10 mouse cellular contexts compared by ENCODE assay signal in the genomic region with DNA sequence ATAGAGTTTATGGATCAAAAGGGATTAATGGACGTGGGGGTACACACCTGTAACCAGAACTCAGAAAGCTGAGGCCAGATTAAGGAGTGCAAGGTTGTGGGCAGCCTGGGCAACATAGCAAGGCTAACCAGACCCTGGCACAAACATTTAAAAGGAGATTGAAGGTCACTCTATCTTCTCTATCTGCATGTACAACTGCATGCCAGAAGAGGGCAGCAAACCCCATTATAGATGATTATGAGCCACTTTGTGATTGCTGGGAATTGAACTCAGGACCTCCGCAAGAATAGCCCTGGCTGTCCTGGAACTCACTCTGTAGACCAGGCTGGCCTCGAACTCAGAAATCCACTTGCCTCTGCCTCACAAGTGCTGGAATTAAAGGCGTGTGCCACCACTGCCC. TPM values are rescaled to one million over a fixed set of nuclear protein-coding genes. Genes with fewer than 3 reads are reported as not detected.
DNase-seq lines count a peak whose midpoint lies in the region; ATAC-seq lines count a peak whose summit lies in the region.
"Had no signal": no experiment of that assay in that cellular context is flagged by ENCODE, and none has a peak within 500 bp of the region (broad histone marks: within the 10 kb centered on the region; RNA-seq: fewer than 3 reads in every experiment).

No protein-coding gene starts in this region.

- DNase-seq in cerebellum, postnatal 10 days: peak; percentile 23 to 25
- DNase-seq in liver, embryonic 13.5 days: peak; percentile 15
- peak; percentile 30 for DNase-seq in T-cell, adult 2 months (ENCODE audit: low spot score)
- peak; percentile 13 to 41 for DNase-seq in natural killer cell, adult 2 months (ENCODE audit: low spot score in 2 of 2)
- no peak for DNase-seq in left cerebral cortex, postnatal 25 days (ENCODE audit: low spot score in 2 of 2)
- DNase-seq in adrenal gland, adult 8-10 months: no peak

- no peak overlapping the region for H3K9ac ChIP-seq in liver, embryonic 13.5 days
- H3K9ac ChIP-seq in liver, embryonic 12.5 days: no peak overlapping the region
- H3K9ac ChIP-seq: embryonic facial prominence, embryonic 12.5 days; heart, embryonic 13.5 days had no signal

- WGBS in liver, embryonic 13.5 days (ENCODE audit: insufficient replicate concordance): 48% methylated on average over 4 of the region's 4 CpGs
- WGBS in liver, embryonic 12.5 days (ENCODE audit: insufficient replicate concordance): 51% methylated on average over 4 of the region's 4 CpGs

- no peak for ATAC-seq in cerebellum, adult (ENCODE audit: insufficient number of reproducible peaks, low FRiP score, low TSS enrichment)
- ATAC-seq in liver, embryonic 13.5 days (ENCODE audit: low read depth): no peak
- no peak for ATAC-seq in liver, embryonic 12.5 days

- H3K4me1 ChIP-seq in liver, embryonic 13.5 days (replicated peaks): no peaks in the 10 kb centered on the region
- H3K4me1 ChIP-seq in liver, embryonic 12.5 days: no peaks in the 10 kb centered on the region
- H3K4me1 ChIP-seq: embryonic facial prominence, embryonic 12.5 days; heart, embryonic 13.5 days had no signal

- no peak overlapping the region for H3K27ac ChIP-seq in liver, embryonic 13.5 days
- no peak overlapping the region for H3K27ac ChIP-seq in liver, embryonic 12.5 days
- H3K27ac ChIP-seq: embryonic facial prominence, embryonic 12.5 days; heart, embryonic 13.5 days had no signal

- H3K4me3 ChIP-seq in liver, embryonic 13.5 days (replicated peaks): no peak overlapping the region
- no peak overlapping the region for H3K4me3 ChIP-seq in liver, embryonic 12.5 days
- H3K4me3 ChIP-seq: embryonic facial prominence, embryonic 12.5 days; heart, embryonic 13.5 days had no signal

- H3K27me3 ChIP-seq in liver, embryonic 13.5 days: no peaks in the 10 kb centered on the region
- no peaks in the 10 kb centered on the region for H3K27me3 ChIP-seq in liver, embryonic 12.5 days (replicated peaks)
- H3K27me3 ChIP-seq: embryonic facial prominence, embryonic 12.5 days had no signal

- H3K9me3 ChIP-seq in liver, embryonic 13.5 days (replicated peaks): no peaks in the 10 kb centered on the region
- H3K9me3 ChIP-seq in liver, embryonic 12.5 days (replicated peaks): no peaks in the 10 kb centered on the region
- H3K9me3 ChIP-seq: embryonic facial prominence, embryonic 12.5 days had no signal

- H3K36me3 ChIP-seq in liver, embryonic 13.5 days: no peaks in the 10 kb centered on the region
- no peaks in the 10 kb centered on the region for H3K36me3 ChIP-seq in liver, embryonic 12.5 days
- H3K36me3 ChIP-seq: embryonic facial prominence, embryonic 12.5 days; heart, embryonic 13.5 days had no signal

- no peak overlapping the region for H3K4me2 ChIP-seq in liver, embryonic 13.5 days
- H3K4me2 ChIP-seq in liver, embryonic 12.5 days: no peak overlapping the region
- H3K4me2 ChIP-seq: embryonic facial prominence, embryonic 12.5 days; heart, embryonic 13.5 days had no signal

- intact Hi-C loops in left cerebral cortex, postnatal 25 days (cut with DNase I): no loop called here

RNA-seq across cellular contexts. Expression of gene Nup85, which starts 11.5 kb away (rescaled TPM):
- 158 and 175 TPM in 2 replicates for polyA plus RNA-seq in liver, embryonic 13.5 days (2015; fragmentation: Nextera tagmentation; extraction: Ambion mirVana)
- 202 and 216 TPM in 2 replicates for polyA plus RNA-seq in liver, embryonic 12.5 days (2016; fragmentation: Nextera tagmentation; extraction: Ambion mirVana)
- 10 to 100 TPM; 45.7 to 49.1 TPM for total RNA-seq in left cerebral cortex, postnatal 25 days (2021)
- total RNA-seq in adrenal gland, adult 8-10 months (2022): 10 to 100 TPM; 46.5 to 61.0 (median 53.9) TPM

RNA-seq across cellular contexts. Expression of gene Sumo2, which starts 16.7 kb away (rescaled TPM):
- polyA plus RNA-seq in liver, embryonic 13.5 days (2015; fragmentation: Nextera tagmentation; extraction: Ambion mirVana): 532 and 597 TPM in 2 replicates
- polyA plus RNA-seq in liver, embryonic 12.5 days (2016; fragmentation: Nextera tagmentation; extraction: Ambion mirVana): 574 and 585 TPM in 2 replicates
- total RNA-seq in left cerebral cortex, postnatal 25 days (2021): 100 to 1,000 TPM; 298 to 313 TPM
- total RNA-seq in adrenal gland, adult 8-10 months (2022): 100 to 1,000 TPM; 220 to 285 (median 257) TPM

RNA-seq across cellular contexts. Expression of gene Jpt1, which starts 38.6 kb away (rescaled TPM):
- polyA plus RNA-seq in liver, embryonic 13.5 days (2015; fragmentation: Nextera tagmentation; extraction: Ambion mirVana): 292 and 314 TPM in 2 replicates
- 307 and 318 TPM in 2 replicates for polyA plus RNA-seq in liver, embryonic 12.5 days (2016; fragmentation: Nextera tagmentation; extraction: Ambion mirVana)
- total RNA-seq in left cerebral cortex, postnatal 25 days (2021): 100 to 1,000 TPM; 165 to 168 TPM
- total RNA-seq in adrenal gland, adult 8-10 months (2022): 100 to 1,000 TPM in 1 of 4 experiments, 10 to 100 TPM in 3; 86.2 to 109 (median 94.4) TPM

RNA-seq across cellular contexts. Expression of gene Mrps7, which starts 50.9 kb away (rescaled TPM):
- polyA plus RNA-seq in liver, embryonic 13.5 days (2015; fragmentation: Nextera tagmentation; extraction: Ambion mirVana): 71.5 and 77.4 TPM in 2 replicates
- polyA plus RNA-seq in liver, embryonic 12.5 days (2016; fragmentation: Nextera tagmentation; extraction: Ambion mirVana): 83.1 and 87.3 TPM in 2 replicates
- total RNA-seq in left cerebral cortex, postnatal 25 days (2021): 10 to 100 TPM; 52.2 to 56.2 TPM
- total RNA-seq in adrenal gland, adult 8-10 months (2022): 100 to 1,000 TPM in 1 of 4 experiments, 10 to 100 TPM in 3; 82.0 to 110 (median 92.1) TPM

RNA-seq across cellular contexts. Expression of gene Gga3, which starts 51.1 kb away (rescaled TPM):
- 8.5 and 10.5 TPM in 2 replicates for polyA plus RNA-seq in liver, embryonic 13.5 days (2015; fragmentation: Nextera tagmentation; extraction: Ambion mirVana)
- polyA plus RNA-seq in liver, embryonic 12.5 days (2016; fragmentation: Nextera tagmentation; extraction: Ambion mirVana): 14.0 and 14.7 TPM in 2 replicates
- total RNA-seq in left cerebral cortex, postnatal 25 days (2021): 10 to 100 TPM; 76.5 to 88.6 TPM
- total RNA-seq in adrenal gland, adult 8-10 months (2022): 10 to 100 TPM; 20.3 to 52.7 (median 37.8) TPM

Comparison
In these comparisons a context has a peak if more than half of its experiments do, and no peak if none do; other contexts are left out.
1. DNase-seq: peak in cerebellum, postnatal 10 days (2 of 2), liver, embryonic 13.5 days (single experiment), T-cell, adult 2 months (single experiment) and natural killer cell, adult 2 months (2 of 2); none in left cerebral cortex, postnatal 25 days (0 of 2) and adrenal gland, adult 8-10 months (single experiment).